Mouse (Mus musculus) right cerebral cortex, postnatal 4 days (tissue): ENCODE measurements at regions not wholly inside any gene's neighbourhood (a gene's known extent, or its start where the extent isn't known, plus 50 kb on each side); places are given as distances from the start of the nearest gene placed in this dataset.

Experiments
- DNase-seq: peaks from one replicate; pipeline ENCODE4 v3.0.0-alpha.2; 2022

- no peak for DNase-seq
Measured at GRCm38 (mm10) chr4:64335814-64336213, 289.0 kb upstream of the Tnc start.

- DNase-seq, result no peak
Measured at GRCm38 (mm10) chr4:64330213-64330612, 283.4 kb upstream of the Tnc start.

GRCm38 (mm10) chr4:64324391-64324790, 277.6 kb upstream of the Tnc start:
- DNase-seq, result no peak

GRCm38 (mm10) chr4:64316553-64317347, 269.9 kb upstream of the Tnc start:
- DNase-seq, result no peak

GRCm38 (mm10) chr4:64296941-64297340, 250.1 kb upstream of the Tnc start:
- no peak for DNase-seq

- peak; percentile 11 for DNase-seq
Measured at GRCm38 (mm10) chr4:64282471-64282870, 235.7 kb upstream of the Tnc start.

GRCm38 (mm10) chr4:64276980-64277379, 230.2 kb upstream of the Tnc start:
- no peak for DNase-seq

- DNase-seq, result no peak
Measured at GRCm38 (mm10) chr4:64274291-64274960, 227.6 kb upstream of the Tnc start.

GRCm38 (mm10) chr4:64269846-64270245, 223.0 kb upstream of the Tnc start:
- DNase-seq, result no peak

GRCm38 (mm10) chr4:64269117-64269516, 222.3 kb upstream of the Tnc start:
- DNase-seq, result no peak

GRCm38 (mm10) chr4:64260473-64260872, 213.7 kb upstream of the Tnc start:
- DNase-seq, result no peak

GRCm38 (mm10) chr4:64260188-64260444, 213.3 kb upstream of the Tnc start:
- DNase-seq, result no peak

- no peak for DNase-seq
Measured at GRCm38 (mm10) chr4:64259348-64260187, 212.8 kb upstream of the Tnc start.

GRCm38 (mm10) chr4:64255253-64255652, 208.4 kb upstream of the Tnc start:
- no peak for DNase-seq

GRCm38 (mm10) chr4:64250691-64251090, 203.9 kb upstream of the Tnc start:
- DNase-seq, result no peak

- no peak for DNase-seq
Measured at GRCm38 (mm10) chr4:64238196-64238740, 191.5 kb upstream of the Tnc start.

GRCm38 (mm10) chr4:64235534-64235933, 188.7 kb upstream of the Tnc start:
- DNase-seq, result no peak

- DNase-seq, result no peak
Measured at GRCm38 (mm10) chr4:64232159-64232558, 185.3 kb upstream of the Tnc start.

GRCm38 (mm10) chr4:64228341-64228740, 181.5 kb upstream of the Tnc start:
- DNase-seq, result no peak

GRCm38 (mm10) chr4:64226635-64227034, 179.8 kb upstream of the Tnc start:
- DNase-seq, result no peak

- DNase-seq, result peak; percentile 8
Measured at GRCm38 (mm10) chr4:64224918-64225317, 178.1 kb upstream of the Tnc start.

- no peak for DNase-seq
Measured at GRCm38 (mm10) chr4:64219802-64220201, 173.0 kb upstream of the Tnc start.

- no peak for DNase-seq
Measured at GRCm38 (mm10) chr4:64207118-64207868, 160.5 kb upstream of the Tnc start.
